12 mouse cellular contexts compared by ENCODE assay signal in the genomic region with DNA sequence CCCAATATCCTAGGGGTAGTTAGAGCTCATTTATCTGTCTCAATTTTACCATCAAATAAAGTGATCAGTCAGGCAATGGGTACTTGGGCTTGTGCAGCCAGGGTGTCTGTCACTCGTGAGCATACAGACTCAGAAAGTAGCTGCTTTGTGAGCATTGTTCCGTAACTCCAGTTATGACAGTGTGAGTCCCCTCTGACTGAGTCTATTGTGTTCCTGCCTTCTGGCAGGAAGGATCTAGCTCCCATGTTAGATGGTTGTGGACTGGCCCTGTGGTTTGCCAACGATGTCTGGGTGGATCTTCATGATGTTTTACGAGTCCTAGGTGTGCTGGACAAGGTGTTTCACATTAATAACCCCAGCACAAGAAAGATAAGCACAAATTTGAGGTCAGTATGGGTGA. TPM values are rescaled to one million over a fixed set of nuclear protein-coding genes. Genes with fewer than 3 reads are reported as not detected.
A peak's percentile ranks its signal among the peaks of the same experiment; 100 is the strongest.
DNase-seq lines count a peak whose midpoint lies in the region; ATAC-seq and TF ChIP-seq lines count a peak whose summit lies in the region.
"Had no signal": no experiment of that assay in that cellular context is flagged by ENCODE, and none has a peak within 500 bp of the region (broad histone marks: within the 10 kb centered on the region; RNA-seq: fewer than 3 reads in every experiment).

No protein-coding gene starts in this region.

- WGBS in forebrain, embryonic 11.5 days = 54% methylated on average over 4 of the region's 4 CpGs
- 45% methylated on average over 4 of the region's 4 CpGs for WGBS in forebrain, embryonic 15.5 days
- 40% methylated on average over 4 of the region's 4 CpGs for WGBS in intestine, embryonic 15.5 days

- no peak overlapping the region for H3K4me2 ChIP-seq in forebrain, embryonic 11.5 days (ENCODE audit: low read depth, low read length, severe bottlenecking)
- no peak overlapping the region for H3K4me2 ChIP-seq in forebrain, embryonic 15.5 days (replicated peaks)
- peak overlapping the region; percentile 25; the same call in 1 of the 2 replicates for H3K4me2 ChIP-seq in intestine, embryonic 15.5 days (replicated peaks)

- peaks cover 5% of the 10 kb centered on the region for H3K4me1 ChIP-seq in forebrain, embryonic 11.5 days (replicated peaks; ENCODE audit: control insufficient read depth, insufficient read depth, low read length)
- peaks cover 11% of the 10 kb centered on the region for H3K4me1 ChIP-seq in forebrain, embryonic 15.5 days
- peaks cover 84% of the 10 kb centered on the region for H3K4me1 ChIP-seq in E14TG2a.4 (replicated peaks; ENCODE audit: low read depth, low read length)
- peaks cover 12% of the 10 kb centered on the region; the same call in 1 of the 2 replicates for H3K4me1 ChIP-seq in intestine, embryonic 15.5 days (replicated peaks)

- no peak overlapping the region for H3K9ac ChIP-seq in forebrain, embryonic 11.5 days (ENCODE audit: low read length)
- H3K9ac ChIP-seq in forebrain, embryonic 15.5 days (replicated peaks) = no peak overlapping the region
- no peak overlapping the region for H3K9ac ChIP-seq in intestine, embryonic 15.5 days
- H3K9ac ChIP-seq: midbrain, embryonic 12.5 days had no signal

- no peak for ATAC-seq in forebrain, embryonic 11.5 days (replicated peaks; ENCODE audit: low FRiP score)
- ATAC-seq in forebrain, embryonic 15.5 days (replicated peaks) = no peak
- 0 out of 2 replicates have a peak, but pooled peaks have one; percentile 1 for ATAC-seq in intestine, embryonic 15.5 days
- ATAC-seq: forebrain, embryonic 16.5 days had no signal

- H3K36me3 ChIP-seq in forebrain, embryonic 11.5 days (ENCODE audit: control insufficient read depth, insufficient read depth, low read length) = no peaks in the 10 kb centered on the region
- H3K36me3 ChIP-seq in forebrain, embryonic 15.5 days = no peaks in the 10 kb centered on the region
- no peaks in the 10 kb centered on the region for H3K36me3 ChIP-seq in E14TG2a.4 (ENCODE audit: insufficient read depth, low read length)
- H3K36me3 ChIP-seq in intestine, embryonic 15.5 days = no peaks in the 10 kb centered on the region
- H3K36me3 ChIP-seq: midbrain, embryonic 12.5 days had no signal

- no peak overlapping the region for H3K27ac ChIP-seq in forebrain, embryonic 11.5 days (ENCODE audit: low read depth, low read length)
- H3K27ac ChIP-seq in forebrain, embryonic 15.5 days (replicated peaks) = no peak overlapping the region
- H3K27ac ChIP-seq in intestine, embryonic 15.5 days = 0 out of 2 replicates have a peak overlapping the region, but pooled peaks have one; percentile 14
- H3K27ac ChIP-seq: midbrain, embryonic 12.5 days had no signal

- H3K4me3 ChIP-seq in forebrain, embryonic 11.5 days (ENCODE audit: low read depth, low read length) = no peak overlapping the region
- H3K4me3 ChIP-seq in forebrain, embryonic 15.5 days = no peak overlapping the region
- 0 out of 2 replicates have a peak overlapping the region, but pooled peaks have one; percentile 0 for H3K4me3 ChIP-seq in E14TG2a.4 (replicated peaks; ENCODE audit: low read length)
- H3K4me3 ChIP-seq in intestine, embryonic 15.5 days (replicated peaks) = no peak overlapping the region
- H3K4me3 ChIP-seq: midbrain, embryonic 12.5 days had no signal

- no peaks in the 10 kb centered on the region for H3K9me3 ChIP-seq in forebrain, embryonic 11.5 days (ENCODE audit: control insufficient read depth, low read length)
- H3K9me3 ChIP-seq in forebrain, embryonic 15.5 days = no peaks in the 10 kb centered on the region
- H3K9me3 ChIP-seq in E14TG2a.4 (ENCODE audit: low read length) = no peaks in the 10 kb centered on the region
- no peaks in the 10 kb centered on the region for H3K9me3 ChIP-seq in intestine, embryonic 15.5 days
- H3K9me3 ChIP-seq: midbrain, embryonic 12.5 days had no signal

- H3K27me3 ChIP-seq in forebrain, embryonic 11.5 days (ENCODE audit: control insufficient read depth, insufficient read depth, low read length) = peaks cover 8% of the 10 kb centered on the region; the same call in 1 of the 2 replicates
- peaks cover 29% of the 10 kb centered on the region for H3K27me3 ChIP-seq in forebrain, embryonic 15.5 days
- peaks cover 15% of the 10 kb centered on the region for H3K27me3 ChIP-seq in E14TG2a.4 (ENCODE audit: insufficient read depth, low read length)
- peaks cover 15% of the 10 kb centered on the region for H3K27me3 ChIP-seq in intestine, embryonic 15.5 days (replicated peaks)

- DNase-seq in forebrain, embryonic 11.5 days (ENCODE audit: low spot score) = peak; percentile 47
- peak; percentile 17 for DNase-seq in layer of hippocampus, adult 9-11 months
- no peak for DNase-seq in layer of hippocampus, postnatal 14 days (ENCODE audit: low spot score in 2 of 2)
- no peak for DNase-seq in spleen, adult 12 weeks (ENCODE audit: low spot score)
- DNase-seq in cerebellum, postnatal 25 days = no peak

- no peak for TF ChIP-seq CTCF in E14TG2a.4 (conservative IDR thresholded peaks at IDR 0.05; ENCODE audit: low read length)

RNA-seq across cellular contexts. Expression of a gene that starts 21.2 kb away (rescaled TPM):
- 28.1 and 29.9 TPM in 2 replicates for polyA plus RNA-seq in forebrain, embryonic 11.5 days (2014; fragmentation: Nextera tagmentation; extraction: Ambion mirVana)
- 21.0 and 21.5 TPM in 2 replicates for polyA plus RNA-seq in forebrain, embryonic 15.5 days (2015; fragmentation: Nextera tagmentation; extraction: Ambion mirVana)
- 1 to 10 TPM; 4.6 to 6.5 TPM for total RNA-seq in layer of hippocampus, postnatal 14 days (2021)
- 15.2 and 17.7 TPM in 2 replicates for polyA plus RNA-seq in intestine, embryonic 15.5 days (2015; fragmentation: Nextera tagmentation; extraction: Ambion mirVana)

RNA-seq across cellular contexts. Expression of a gene that starts 56.5 kb away (rescaled TPM):
- 19.2 and 20.5 TPM in 2 replicates for polyA plus RNA-seq in forebrain, embryonic 11.5 days (2014; fragmentation: Nextera tagmentation; extraction: Ambion mirVana)
- 26.9 and 30.2 TPM in 2 replicates for polyA plus RNA-seq in forebrain, embryonic 15.5 days (2015; fragmentation: Nextera tagmentation; extraction: Ambion mirVana)
- total RNA-seq in layer of hippocampus, postnatal 14 days (2021) = 10 to 100 TPM; 29.8 to 30.1 TPM
- 10.4 and 10.5 TPM in 2 replicates for polyA plus RNA-seq in intestine, embryonic 15.5 days (2015; fragmentation: Nextera tagmentation; extraction: Ambion mirVana)

RNA-seq across cellular contexts. Expression of a gene that starts 57.8 kb away (rescaled TPM):
- polyA plus RNA-seq in forebrain, embryonic 11.5 days (2014; fragmentation: Nextera tagmentation; extraction: Ambion mirVana) = 0.16 and 0.27 TPM in 2 replicates
- polyA plus RNA-seq in forebrain, embryonic 15.5 days (2015; fragmentation: Nextera tagmentation; extraction: Ambion mirVana) = not detected in 2 replicates
- under 1 TPM in 1 of 2 experiments, not detected in 1; 0.36 TPM for total RNA-seq in layer of hippocampus, postnatal 14 days (2021)
- 0.14 TPM in 1 of 2 replicates, not detected in the other for polyA plus RNA-seq in intestine, embryonic 15.5 days (2015; fragmentation: Nextera tagmentation; extraction: Ambion mirVana)
- total RNA-seq: liver, adult 2 months had no signal
- polyA plus RNA-seq: forebrain, embryonic 16.5 days; heart, embryonic 16.5 days; liver, adult 2 months; midbrain, embryonic 12.5 days had no signal

Comparison
In these comparisons a context has a peak if more than half of its experiments do, and no peak if none do; other contexts are left out.
1. DNase-seq: peak in forebrain, embryonic 11.5 days (single experiment) and layer of hippocampus, adult 9-11 months (single experiment); none in layer of hippocampus, postnatal 14 days (0 of 2), spleen, adult 12 weeks (single experiment) and cerebellum, postnatal 25 days (0 of 2).